Mouse (Mus musculus) heart, postnatal 0 days (tissue): Measurements from ENCODE around the gene Slc30a9.

Experiments
- CTCF ChIP-seq: IDR thresholded peaks from 2 replicates; pipeline ENCODE4 v1.5.1; 2016; ENCODE audit warnings: antibody characterized with exemption, control low read depth, low read depth
- EP300 ChIP-seq: IDR thresholded peaks from 2 replicates; pipeline ENCODE4 v1.6.1; 2016; ENCODE audit warnings: antibody characterized with exemption, low read depth

GRCm38 (mm10) chr5:67307659-67308222 is 986 bp downstream of the Slc30a9 start:
- TF ChIP-seq CTCF (no peak), EP300 (no peak)
